Mouse (Mus musculus) liver, adult 2 months (tissue): ENCODE measurements around the gene Ddo.

Experiments used
- CTCF ChIP-seq: fragments of 200-500 bp; IDR thresholded peaks from 2 replicates; pipeline ENCODE4 v1.5.1; 2011; ENCODE audit warnings: low read depth, low read length, control low read depth
- POLR2A ChIP-seq: fragments of 200-500 bp; IDR thresholded peaks from 2 replicates; pipeline ENCODE4 v1.6.1; 2011; ENCODE audit warnings: low read length, control low read depth; ENCODE audit not compliant: insufficient read depth; ENCODE audit errors: extremely low read depth

GRCm38 (mm10) chr10:40665270-40665669 is 35.5 kb downstream of the Ddo start:
- TF ChIP-seq CTCF (no peak), POLR2A (no peak)
